Mouse (Mus musculus) olfactory bulb, adult 2 months (tissue): Measurements from ENCODE around the gene Unc13d.

Experiments used
- CTCF ChIP-seq: fragments of 200-500 bp; IDR thresholded peaks from 2 replicates; pipeline ENCODE4 v1.5.1; 2012; ENCODE audit warnings: low read depth, mild to moderate bottlenecking, low read length, moderate library complexity; ENCODE audit not compliant: insufficient read depth
- POLR2A ChIP-seq: fragments of 200-500 bp; IDR thresholded peaks from 2 replicates; pipeline ENCODE4 v1.6.1; 2012; ENCODE audit warnings: mild to moderate bottlenecking, low read depth, low read length, moderate library complexity; ENCODE audit not compliant: insufficient read depth

- TF ChIP-seq CTCF = no peak
- TF ChIP-seq POLR2A = no peak
Observed at GRCm38 (mm10) chr11:116095573-116095972, 17.8 kb upstream of the Unc13d start.
